Mouse (Mus musculus) limb, embryonic 12.5 days (tissue): ENCODE measurements at regions not wholly inside any gene's neighbourhood (a gene's known extent, or its start where the extent isn't known, plus 50 kb on each side); places are given as distances from the start of the nearest gene placed in this dataset.

Experiments used
- ATAC-seq: fragments of 200-750 bp; cut with Nextera tagmentation; 2 replicates; pipeline ENCODE4 v1.8.0; 2017; ENCODE audit warnings: low read depth, moderate TSS enrichment; ENCODE audit not compliant: insufficient number of reproducible peaks, insufficient read depth, low FRiP score, low TSS enrichment
- H3K27ac ChIP-seq: fragments of 300-500 bp; sonication (generic); 2 replicates; pipeline ENCODE4 v1.5.1; 2016; ENCODE audit warnings: mild to moderate bottlenecking, moderate library complexity
- H3K27me3 ChIP-seq: fragments of 300-500 bp; sonication (generic); 2 replicates; pipeline ENCODE4 v1.6.1; 2016; ENCODE audit warnings: mild to moderate bottlenecking, moderate library complexity
- H3K36me3 ChIP-seq: fragments of 300-500 bp; sonication (generic); 2 replicates; pipeline ENCODE4 v1.6.1; 2016; ENCODE audit warnings: mild to moderate bottlenecking, moderate library complexity
- H3K4me1 ChIP-seq: fragments of 300-500 bp; sonication (generic); replicated peaks from 2 replicates; pipeline ENCODE4 v1.6.1; 2016
- H3K4me2 ChIP-seq: fragments of 300-500 bp; sonication (generic); 2 replicates; pipeline ENCODE4 v1.6.1; 2016; ENCODE audit warnings: mild to moderate bottlenecking, moderate library complexity
- H3K4me3 ChIP-seq: fragments of 300-500 bp; sonication (generic); replicated peaks from 2 replicates; pipeline ENCODE4 v1.5.1; 2016; ENCODE audit warnings: mild to moderate bottlenecking
- H3K9ac ChIP-seq: fragments of 300-500 bp; sonication (generic); replicated peaks from 2 replicates; pipeline ENCODE4 v1.6.1; 2016; ENCODE audit warnings: mild to moderate bottlenecking, moderate library complexity
- H3K9me3 ChIP-seq: fragments of 300-500 bp; sonication (generic); 2 replicates; pipeline ENCODE4 v1.6.1; 2016; ENCODE audit warnings: mild to moderate bottlenecking, moderate library complexity
- WGBS: fragments of 180-500 bp; shearing (Covaris S2); methylation state at CpG from one replicate; pipeline ENCODE4 v1.1.7; 2016; 5-methylcytosine and 5-hydroxymethylcytosine counted together

DNA sequence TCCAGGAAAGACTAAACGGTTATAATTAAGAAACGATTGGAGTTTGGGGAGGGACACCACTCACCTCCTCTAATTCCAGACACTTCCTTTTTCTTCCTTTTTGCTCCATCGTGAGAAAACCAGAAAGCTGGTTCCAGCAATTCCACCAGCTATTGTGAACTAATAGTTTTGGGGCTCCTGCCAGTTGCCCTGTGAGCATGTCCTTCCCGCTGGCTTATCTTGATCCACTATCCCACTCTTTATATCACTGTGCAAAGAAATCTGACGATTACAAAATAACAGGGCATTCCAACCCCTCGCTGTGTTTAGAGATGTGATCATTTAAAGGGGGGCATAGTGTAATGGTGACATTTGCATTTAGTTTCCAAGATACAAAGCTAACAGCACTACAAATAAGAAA lies 130.5 kb upstream of the Nav3 start:
- no peak overlapping the region for H3K4me3 ChIP-seq
- H3K9ac ChIP-seq, result no peak overlapping the region
- H3K27ac ChIP-seq, result no peak overlapping the region
- no peak for ATAC-seq
- H3K4me2 ChIP-seq, result no peak overlapping the region
- H3K27me3 ChIP-seq, result no peaks in the 10 kb centered on the region
- no peaks in the 10 kb centered on the region for H3K36me3 ChIP-seq
- H3K4me1 ChIP-seq, result no peaks in the 10 kb centered on the region
- H3K9me3 ChIP-seq, result no peaks in the 10 kb centered on the region
- WGBS, result 70% methylated on average over 6 of the region's 6 CpGs

DNA sequence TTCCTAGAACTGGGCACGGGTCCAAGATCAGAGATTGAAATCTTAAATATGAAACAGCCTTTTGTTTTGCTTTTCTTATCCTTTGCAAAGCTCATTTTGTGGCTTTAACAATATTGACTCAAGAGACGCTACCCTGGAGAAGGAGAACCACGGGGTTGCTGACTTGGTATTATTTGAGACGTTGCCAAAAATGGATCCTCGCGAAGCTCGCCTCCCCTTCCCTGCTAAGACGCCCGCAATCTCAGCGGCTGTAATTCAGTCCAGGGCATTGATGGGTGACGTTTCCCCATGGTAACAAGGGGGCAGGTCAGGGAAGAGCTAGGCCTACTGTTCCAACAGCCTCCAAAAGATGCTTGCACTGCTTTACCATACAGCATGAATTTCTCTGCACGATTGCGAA lies 131.5 kb upstream of the Nav3 start:
- H3K4me3 ChIP-seq, result no peak overlapping the region
- H3K4me2 ChIP-seq, result no peak overlapping the region
- H3K36me3 ChIP-seq, result no peaks in the 10 kb centered on the region
- H3K9me3 ChIP-seq, result no peaks in the 10 kb centered on the region
- H3K27ac ChIP-seq, result no peak overlapping the region
- H3K27me3 ChIP-seq, result no peaks in the 10 kb centered on the region
- H3K9ac ChIP-seq, result no peak overlapping the region
- WGBS, result 84% methylated on average over 13 of the region's 13 CpGs
- no peaks in the 10 kb centered on the region for H3K4me1 ChIP-seq
- no peak for ATAC-seq

DNA sequence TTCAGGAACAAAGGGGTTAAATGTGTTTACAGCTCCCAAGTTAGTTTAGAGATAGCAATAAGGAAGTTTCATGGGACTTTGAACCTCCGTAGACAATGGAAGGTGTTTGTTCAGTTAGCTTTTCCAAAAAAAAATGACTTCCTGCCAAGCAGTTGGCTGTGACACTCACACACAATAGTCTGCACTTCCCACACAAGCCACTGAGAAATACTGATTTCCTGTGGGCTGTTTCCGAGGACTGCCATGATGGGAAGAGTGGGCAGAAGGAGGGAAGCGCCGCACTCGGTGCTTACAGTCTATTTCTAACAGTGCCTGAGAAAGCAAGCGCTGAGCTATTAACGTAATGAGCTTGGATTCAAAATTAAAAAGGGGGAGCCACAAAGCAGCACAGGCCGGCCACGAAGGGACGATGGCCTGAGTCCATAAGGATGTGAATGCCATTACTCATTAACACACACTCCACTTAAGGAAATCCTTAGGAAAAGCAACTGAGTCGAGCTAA lies 144.4 kb upstream of the Nav3 start:
- H3K4me2 ChIP-seq, result no peak overlapping the region
- no peak overlapping the region for H3K9ac ChIP-seq
- H3K4me1 ChIP-seq, result no peaks in the 10 kb centered on the region
- 71% methylated on average over 11 of the region's 11 CpGs for WGBS
- no peak overlapping the region for H3K27ac ChIP-seq
- H3K9me3 ChIP-seq, result no peaks in the 10 kb centered on the region
- no peak for ATAC-seq
- no peaks in the 10 kb centered on the region for H3K27me3 ChIP-seq
- H3K4me3 ChIP-seq, result no peak overlapping the region
- H3K36me3 ChIP-seq, result no peaks in the 10 kb centered on the region

DNA sequence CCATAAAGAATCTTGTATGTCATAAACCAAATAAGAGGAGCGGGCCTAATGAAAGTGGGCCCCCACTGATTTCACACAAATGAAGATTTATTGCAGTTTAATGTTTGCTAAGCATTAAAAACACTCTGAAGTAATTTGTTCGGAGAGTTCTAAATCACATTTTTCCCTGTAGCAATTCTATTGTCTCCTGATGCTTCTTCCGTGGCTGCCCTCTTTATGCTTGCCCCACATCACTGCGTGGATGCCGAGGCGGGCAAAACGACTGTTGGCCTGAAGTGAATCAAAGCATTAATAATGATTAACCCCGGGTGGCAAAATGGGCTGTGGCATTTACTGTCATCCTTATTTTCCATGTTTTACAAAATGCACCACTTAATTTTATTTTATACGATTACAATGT lies 134.9 kb upstream of the E2f7 start:
- H3K27me3 ChIP-seq, result no peaks in the 10 kb centered on the region
- H3K4me1 ChIP-seq, result no peaks in the 10 kb centered on the region
- ATAC-seq, result no peak
- H3K4me3 ChIP-seq, result no peak overlapping the region
- no peak overlapping the region for H3K27ac ChIP-seq
- H3K4me2 ChIP-seq, result no peak overlapping the region
- no peaks in the 10 kb centered on the region for H3K36me3 ChIP-seq
- 51% methylated on average over 9 of the region's 9 CpGs for WGBS
- H3K9ac ChIP-seq, result no peak overlapping the region
- peaks cover 7% of the 10 kb centered on the region for H3K9me3 ChIP-seq

DNA sequence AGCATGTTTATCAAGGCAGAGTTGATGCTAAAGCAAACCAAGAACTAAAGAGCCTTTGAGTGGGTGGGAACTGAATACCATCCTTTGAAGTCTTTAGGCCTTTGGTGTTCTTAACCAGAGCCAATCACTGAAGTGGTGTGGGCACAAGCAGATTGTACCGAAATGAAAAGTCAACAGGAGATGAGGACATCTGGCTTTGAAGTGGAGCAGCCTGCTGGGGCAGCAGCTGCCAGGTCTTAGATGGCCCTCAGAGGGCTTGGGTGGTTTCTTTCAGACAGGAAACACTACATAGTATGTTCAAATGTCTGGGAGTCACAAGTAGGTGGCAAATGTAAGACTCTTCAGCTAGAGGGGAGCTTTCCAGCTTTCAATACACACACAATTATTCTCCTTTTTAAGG lies 128.2 kb upstream of the E2f7 start:
- no peak overlapping the region for H3K27ac ChIP-seq
- H3K36me3 ChIP-seq, result no peaks in the 10 kb centered on the region
- peaks cover 7% of the 10 kb centered on the region for H3K9me3 ChIP-seq
- H3K9ac ChIP-seq, result no peak overlapping the region
- no peak for ATAC-seq
- H3K4me2 ChIP-seq, result no peak overlapping the region
- no peaks in the 10 kb centered on the region for H3K27me3 ChIP-seq
- WGBS, result 0% methylated on average over 1 of the region's 1 CpGs
- H3K4me1 ChIP-seq, result no peaks in the 10 kb centered on the region
- no peak overlapping the region for H3K4me3 ChIP-seq

DNA sequence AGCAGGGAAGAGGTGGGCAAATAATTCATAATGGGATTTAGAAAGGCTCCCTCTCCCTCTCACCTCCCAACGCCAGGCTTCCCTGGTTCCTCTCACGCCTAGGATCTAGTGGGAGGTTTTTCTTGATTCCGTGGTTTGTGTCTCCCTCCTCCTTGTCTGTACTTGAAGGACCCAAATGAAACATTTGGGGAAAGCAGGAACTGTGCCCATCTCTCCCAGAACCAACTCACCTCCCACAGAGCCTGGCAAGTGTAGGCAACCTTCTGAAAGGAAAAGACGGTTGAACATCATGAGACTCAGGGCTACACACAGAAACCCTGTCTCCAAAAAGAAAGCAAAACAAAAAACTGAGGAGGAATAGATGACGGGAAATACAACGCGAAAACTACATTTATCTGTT lies 126.0 kb upstream of the E2f7 start:
- Histone ChIP-seq H3K9me3 (no peaks in the 10 kb centered on the region), H3K36me3 (no peaks in the 10 kb centered on the region), H3K4me1 (no peaks in the 10 kb centered on the region), H3K4me3 (no peak overlapping the region), H3K9ac (no peak overlapping the region), H3K27ac (no peak overlapping the region), H3K27me3 (no peaks in the 10 kb centered on the region), H3K4me2 (no peak overlapping the region)
- WGBS, result 84% methylated on average over 7 of the region's 7 CpGs
- ATAC-seq, result no peak

DNA sequence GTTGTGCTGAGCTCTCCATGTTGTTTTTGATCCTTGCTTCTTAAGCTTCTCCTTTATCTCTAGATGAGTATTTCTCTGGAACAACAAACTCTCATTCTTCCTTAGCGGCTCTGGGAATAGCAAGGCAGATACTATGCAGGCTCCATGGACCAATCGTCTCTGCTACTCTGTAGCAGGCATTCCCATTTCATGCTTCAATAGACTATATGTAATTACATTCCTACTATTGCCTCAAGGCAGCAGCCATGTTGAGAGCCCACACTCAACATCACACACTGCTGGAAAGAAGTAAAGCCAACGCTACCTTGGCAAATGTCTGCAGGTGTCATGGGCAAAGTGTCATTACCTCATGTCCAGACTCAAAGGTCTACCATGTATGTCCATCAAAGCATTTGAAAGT lies 119.6 kb upstream of the E2f7 start:
- no peaks in the 10 kb centered on the region for H3K27me3 ChIP-seq
- H3K9ac ChIP-seq, result no peak overlapping the region
- H3K9me3 ChIP-seq, result no peaks in the 10 kb centered on the region
- no peak overlapping the region for H3K4me2 ChIP-seq
- no peaks in the 10 kb centered on the region for H3K4me1 ChIP-seq
- WGBS, result 90% methylated on average over 3 of the region's 3 CpGs
- ATAC-seq, result no peak
- H3K36me3 ChIP-seq, result no peaks in the 10 kb centered on the region
- H3K4me3 ChIP-seq, result no peak overlapping the region
- H3K27ac ChIP-seq, result no peak overlapping the region

DNA sequence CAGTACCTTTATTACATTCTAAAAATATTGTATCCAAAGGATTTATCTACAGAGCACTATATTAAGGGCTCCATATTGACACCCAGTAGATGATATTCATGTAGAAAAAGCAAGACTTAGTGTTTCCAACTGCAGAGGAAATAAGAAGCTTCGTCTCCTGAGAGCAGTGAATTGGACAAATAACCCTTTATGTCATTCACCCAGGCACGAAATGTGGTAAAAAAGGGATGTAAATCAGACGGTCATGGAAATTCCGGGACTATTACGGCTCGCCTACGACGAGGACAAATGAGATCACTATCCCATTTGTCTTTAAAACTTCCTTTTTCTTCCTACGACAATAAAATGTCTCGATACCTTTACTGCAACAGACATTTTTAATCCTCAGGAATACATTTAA lies 104.8 kb upstream of the E2f7 start:
- ATAC-seq, result no peak
- H3K4me2 ChIP-seq, result no peak overlapping the region
- H3K9me3 ChIP-seq, result no peaks in the 10 kb centered on the region
- no peaks in the 10 kb centered on the region for H3K36me3 ChIP-seq
- H3K27me3 ChIP-seq, result no peaks in the 10 kb centered on the region
- WGBS, result 78% methylated on average over 10 of the region's 10 CpGs
- H3K9ac ChIP-seq, result no peak overlapping the region
- H3K4me3 ChIP-seq, result no peak overlapping the region
- no peak overlapping the region for H3K27ac ChIP-seq
- no peaks in the 10 kb centered on the region for H3K4me1 ChIP-seq

DNA sequence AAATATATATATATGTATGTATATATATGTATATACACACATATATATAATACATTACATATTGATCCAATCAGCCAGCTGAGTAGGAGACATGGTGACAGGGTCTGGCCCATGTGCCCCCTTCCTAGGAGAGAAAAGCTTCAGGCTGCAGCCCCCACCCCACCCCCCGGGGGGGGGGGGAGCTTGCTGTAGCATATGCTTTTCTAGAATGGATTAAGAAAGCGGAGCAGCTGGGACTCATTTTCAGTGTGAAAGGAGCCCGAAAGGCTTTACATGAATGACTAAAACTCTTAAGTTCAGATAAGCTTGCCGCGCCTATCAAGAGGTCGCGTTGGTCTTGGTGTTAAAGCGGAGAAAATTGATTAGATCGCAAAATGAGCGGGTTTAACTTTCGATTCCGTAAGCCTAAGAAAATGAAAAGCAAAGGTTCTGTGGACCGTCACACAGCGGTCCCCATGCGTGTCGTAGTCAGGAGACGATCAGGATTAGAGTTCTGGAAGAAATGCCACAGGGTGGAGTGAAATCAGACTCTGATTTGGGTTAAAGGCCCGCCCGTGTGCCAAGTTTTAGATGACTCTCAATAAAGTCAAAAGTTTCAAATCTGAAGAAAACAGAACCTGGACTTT lies 103.1 kb upstream of the E2f7 start:
- no peak for ATAC-seq
- H3K36me3 ChIP-seq, result no peaks in the 10 kb centered on the region
- no peak overlapping the region for H3K9ac ChIP-seq
- 85% methylated on average over 19 of the region's 19 CpGs for WGBS
- no peaks in the 10 kb centered on the region for H3K27me3 ChIP-seq
- H3K4me1 ChIP-seq, result no peaks in the 10 kb centered on the region
- H3K4me3 ChIP-seq, result no peak overlapping the region
- no peak overlapping the region for H3K27ac ChIP-seq
- no peak overlapping the region for H3K4me2 ChIP-seq
- no peaks in the 10 kb centered on the region for H3K9me3 ChIP-seq

DNA sequence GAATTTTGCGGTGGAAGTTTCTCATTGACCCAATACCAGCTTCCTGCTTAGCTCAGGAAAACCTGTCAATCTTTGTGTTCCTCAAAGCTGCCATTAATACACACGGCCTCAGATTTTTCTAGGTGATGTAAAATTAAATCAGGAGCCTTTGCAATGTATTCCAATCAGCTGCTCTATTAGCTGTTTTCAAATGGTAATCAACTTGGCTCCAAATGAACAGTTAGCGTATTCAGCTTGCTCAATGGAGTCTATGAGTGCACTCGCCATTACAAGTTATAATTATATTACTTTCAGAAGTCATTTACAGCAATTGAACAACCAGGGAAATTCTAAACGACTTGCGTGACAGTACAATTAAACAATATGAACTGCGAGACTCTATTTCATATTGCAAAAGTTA lies 97.6 kb upstream of the E2f7 start:
- H3K4me2 ChIP-seq, result no peak overlapping the region
- no peak overlapping the region for H3K27ac ChIP-seq
- no peaks in the 10 kb centered on the region for H3K9me3 ChIP-seq
- 90% methylated on average over 7 of the region's 7 CpGs for WGBS
- H3K27me3 ChIP-seq, result no peaks in the 10 kb centered on the region
- H3K36me3 ChIP-seq, result no peaks in the 10 kb centered on the region
- H3K4me3 ChIP-seq, result no peak overlapping the region
- no peak overlapping the region for H3K9ac ChIP-seq
- no peak for ATAC-seq
- no peaks in the 10 kb centered on the region for H3K4me1 ChIP-seq

DNA sequence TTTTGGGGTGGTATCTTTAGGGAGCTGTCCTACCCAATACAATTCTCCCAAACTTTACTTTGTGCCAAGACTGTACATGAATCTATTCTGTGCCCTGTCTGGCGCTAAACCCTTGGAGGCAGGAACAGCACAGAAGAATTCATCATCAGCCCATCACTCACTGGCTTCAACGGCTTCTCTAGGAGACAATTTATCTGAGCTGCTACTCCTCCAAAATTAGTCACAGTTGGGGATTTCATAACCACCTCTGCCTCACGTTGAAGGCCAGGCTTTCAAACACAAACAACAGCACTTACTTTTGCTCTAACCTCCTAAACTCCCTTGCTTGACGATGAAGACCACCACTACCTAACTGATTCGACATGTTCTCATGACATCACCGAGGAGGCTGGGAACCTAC lies 95.1 kb upstream of the E2f7 start:
- no peak overlapping the region for H3K27ac ChIP-seq
- ATAC-seq, result no peak
- no peak overlapping the region for H3K9ac ChIP-seq
- no peaks in the 10 kb centered on the region for H3K9me3 ChIP-seq
- WGBS, result 64% methylated on average over 6 of the region's 6 CpGs
- H3K4me3 ChIP-seq, result no peak overlapping the region
- peaks cover 7% of the 10 kb centered on the region; the same call in 1 of the 2 replicates for H3K4me1 ChIP-seq
- H3K27me3 ChIP-seq, result no peaks in the 10 kb centered on the region
- H3K36me3 ChIP-seq, result no peaks in the 10 kb centered on the region
- H3K4me2 ChIP-seq, result no peak overlapping the region

DNA sequence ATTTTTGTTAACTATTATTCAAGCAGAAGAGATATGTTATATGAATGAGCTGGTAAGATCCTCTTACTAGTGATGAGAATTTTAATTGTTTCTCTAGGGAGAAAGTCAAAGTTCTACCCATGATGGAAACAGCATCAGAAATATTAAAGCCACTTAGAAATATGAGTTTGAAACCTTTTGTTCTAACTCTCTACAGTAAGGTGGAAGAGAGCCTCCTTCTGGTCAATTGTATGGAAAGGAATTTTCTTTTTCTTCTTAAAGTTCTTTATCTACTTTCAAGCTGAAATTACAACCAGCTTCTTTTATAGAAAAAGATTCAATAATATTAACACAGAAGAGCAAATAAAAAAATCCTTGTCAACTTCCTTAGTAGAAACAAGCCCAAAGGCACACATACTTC lies 94.4 kb upstream of the E2f7 start:
- H3K27me3 ChIP-seq, result peaks cover 2% of the 10 kb centered on the region; the same call in 1 of the 2 replicates
- H3K4me2 ChIP-seq, result no peak overlapping the region
- no peak for ATAC-seq
- no peaks in the 10 kb centered on the region for H3K9me3 ChIP-seq
- H3K36me3 ChIP-seq, result no peaks in the 10 kb centered on the region
- no peak overlapping the region for H3K27ac ChIP-seq
- no peak overlapping the region for H3K9ac ChIP-seq
- H3K4me1 ChIP-seq, result peaks cover 7% of the 10 kb centered on the region; the same call in 1 of the 2 replicates
- no peak overlapping the region for H3K4me3 ChIP-seq
